Mouse (Mus musculus) hindbrain, embryonic 16.5 days (tissue): ENCODE results near the gene Gpsm2. TPM values are rescaled to one million over a fixed set of nuclear protein-coding genes. Genes with fewer than 3 reads are reported as not detected.

Source experiments
- ATAC-seq: fragments of 200-750 bp; cut with Nextera tagmentation; 2 replicates; pipeline ENCODE4 v1.8.0; 2017; ENCODE audit warnings: moderate TSS enrichment, moderate library complexity
- H3K27ac ChIP-seq: fragments of 300-500 bp; sonication (generic); 2 replicates; pipeline ENCODE4 v1.5.1; 2014; ENCODE audit warnings: low read depth, mild to moderate bottlenecking, control low read depth, low read length, moderate library complexity
- H3K27me3 ChIP-seq: fragments of 300-500 bp; sonication (generic); replicated peaks from 2 replicates; pipeline ENCODE4 v1.6.1; 2014; ENCODE audit warnings: low read length; ENCODE audit not compliant: control insufficient read depth, insufficient read depth
- H3K36me3 ChIP-seq: fragments of 300-500 bp; sonication (generic); 2 replicates; pipeline ENCODE4 v1.6.1; 2014; ENCODE audit warnings: mild to moderate bottlenecking, low read length, moderate library complexity, mixed read lengths; ENCODE audit not compliant: control insufficient read depth, insufficient read depth
- H3K4me1 ChIP-seq: fragments of 300-500 bp; sonication (generic); 2 replicates; pipeline ENCODE4 v1.6.1; 2014; ENCODE audit warnings: low read depth, low read length; ENCODE audit not compliant: control insufficient read depth, insufficient read depth
- H3K4me2 ChIP-seq: fragments of 300-500 bp; sonication (generic); 2 replicates; pipeline ENCODE4 v1.6.1; 2014; ENCODE audit warnings: mild to moderate bottlenecking, low read length, control low read depth, moderate library complexity
- H3K4me3 ChIP-seq: fragments of 300-500 bp; sonication (generic); 2 replicates; pipeline ENCODE4 v1.5.1; 2014; ENCODE audit warnings: mild to moderate bottlenecking, low read length, control low read depth, moderate library complexity
- H3K9ac ChIP-seq: fragments of 300-500 bp; sonication (generic); 2 replicates; pipeline ENCODE4 v1.6.1; 2014; ENCODE audit warnings: low read depth, mild to moderate bottlenecking, control low read depth, low read length, moderate library complexity
- H3K9me3 ChIP-seq: fragments of 300-500 bp; sonication (generic); 2 replicates; pipeline ENCODE4 v1.6.1; 2014; ENCODE audit warnings: mild to moderate bottlenecking, low read length, moderate library complexity; ENCODE audit not compliant: control insufficient read depth
- WGBS: fragments of 180-500 bp; shearing (Covaris S2); extraction: QIAGEN DNeasy Blood & Tissue Kit; methylation state at CpG from one replicate; pipeline ENCODE4 v1.1.7; 2014; 5-methylcytosine and 5-hydroxymethylcytosine counted together
- polyA plus RNA-seq: library from polyadenylated mRNA; unstranded; fragments of >200 nt; fragmentation: Nextera tagmentation; extraction: Ambion mirVana; gene quantifications from 2 replicates; pipeline ENCODE4 v1.2.1, GENCODE M21; 2015

The Gpsm2 gene
- polyA plus RNA-seq, 1 experiment from 2014 or later, result 21.1 TPM

DNA sequence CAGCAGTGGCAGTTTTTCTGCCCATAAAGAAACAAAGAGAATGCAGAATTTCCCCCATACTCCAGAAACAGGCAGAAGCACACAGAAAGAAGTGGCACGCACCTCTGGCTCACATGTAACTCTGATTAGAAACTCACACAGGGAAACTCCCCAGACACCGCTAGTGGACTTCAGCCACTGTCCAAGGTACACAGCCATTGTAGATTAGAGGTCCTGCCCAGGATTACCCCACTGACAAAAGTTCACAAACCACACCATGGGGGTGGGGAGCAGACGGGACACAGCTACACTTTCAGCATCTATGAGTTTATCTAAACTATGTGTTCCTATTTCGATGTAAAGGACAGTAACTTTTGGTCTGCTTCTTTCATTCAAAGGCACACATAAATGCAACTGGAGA lies 7.3 kb downstream of the Gpsm2 start:
- Histone ChIP-seq H3K4me3 (no peak overlapping the region), H3K9me3 (no peaks in the 10 kb centered on the region), H3K4me2 (no peak overlapping the region), H3K27ac (no peak overlapping the region), H3K9ac (no peak overlapping the region), H3K27me3 (no peaks in the 10 kb centered on the region), H3K4me1 (peaks cover 7% of the 10 kb centered on the region), H3K36me3 (no peaks in the 10 kb centered on the region)
- WGBS, result 96% methylated on average over 4 of the region's 4 CpGs
- no peak for ATAC-seq

DNA sequence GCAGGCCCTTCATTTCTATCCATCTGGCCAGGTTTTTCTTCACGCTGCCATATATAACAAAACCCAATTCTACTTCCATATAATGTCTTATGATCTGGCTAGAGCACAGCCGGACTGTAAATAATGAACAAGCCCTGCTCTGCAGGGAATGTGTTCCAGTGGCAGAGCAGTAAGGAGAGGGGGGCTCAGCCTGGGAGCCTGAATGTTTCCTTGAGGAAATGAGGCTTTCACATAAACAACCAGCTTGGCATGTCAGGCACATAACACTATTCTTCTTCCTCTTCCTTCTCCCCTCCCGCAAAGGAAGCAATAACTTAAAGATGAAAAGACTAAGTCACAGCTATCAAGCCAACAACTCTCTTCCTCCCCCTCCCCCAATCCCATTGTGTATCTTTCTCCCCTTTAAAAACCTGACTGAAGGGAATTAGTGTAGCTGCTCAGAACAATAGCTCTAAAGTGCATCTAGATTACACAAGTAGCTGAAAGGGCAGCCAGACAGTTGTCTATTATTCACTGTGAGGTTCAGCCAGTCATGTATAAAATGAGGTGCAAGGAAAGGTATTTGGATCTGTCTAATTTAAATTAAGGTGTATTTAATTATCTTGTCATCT lies 8.9 kb downstream of the Gpsm2 start:
- H3K4me2 ChIP-seq, result no peak overlapping the region
- no peaks in the 10 kb centered on the region for H3K27me3 ChIP-seq
- no peak overlapping the region for H3K27ac ChIP-seq
- peaks cover 4% of the 10 kb centered on the region for H3K4me1 ChIP-seq
- H3K9ac ChIP-seq, result no peak overlapping the region
- no peaks in the 10 kb centered on the region for H3K36me3 ChIP-seq
- WGBS, result 30% methylated on average over 3 of the region's 3 CpGs
- H3K4me3 ChIP-seq, result no peak overlapping the region
- no peaks in the 10 kb centered on the region for H3K9me3 ChIP-seq
- 0 out of 2 replicates have a peak, but pooled peaks have one; percentile 40 for ATAC-seq

DNA sequence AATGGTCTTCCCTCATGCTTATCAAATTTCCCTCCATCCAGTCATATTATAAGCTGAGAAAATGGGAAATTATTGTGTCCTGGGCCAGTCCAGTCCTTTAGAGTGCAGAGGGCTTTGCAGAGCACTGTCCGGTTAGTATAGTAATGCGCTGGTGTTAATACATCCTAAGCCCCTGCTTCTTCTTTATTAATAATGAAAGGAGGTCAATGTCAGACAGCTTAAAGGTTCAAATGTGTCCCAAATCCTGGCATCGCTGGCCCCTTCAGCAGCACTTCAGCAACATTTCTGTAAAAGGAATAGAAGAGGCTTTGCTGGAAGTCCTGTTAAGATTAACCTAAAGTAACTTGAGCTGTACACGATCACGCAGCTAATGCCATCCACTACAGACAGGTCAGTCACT lies 10.8 kb downstream of the Gpsm2 start:
- no peak overlapping the region for H3K27ac ChIP-seq
- no peak overlapping the region for H3K4me3 ChIP-seq
- ATAC-seq, result no peak
- no peak overlapping the region for H3K9ac ChIP-seq
- no peaks in the 10 kb centered on the region for H3K9me3 ChIP-seq
- no peak overlapping the region for H3K4me2 ChIP-seq
- no peaks in the 10 kb centered on the region for H3K27me3 ChIP-seq
- 91% methylated on average over 5 of the region's 5 CpGs for WGBS
- peaks cover 4% of the 10 kb centered on the region for H3K4me1 ChIP-seq
- no peaks in the 10 kb centered on the region for H3K36me3 ChIP-seq

DNA sequence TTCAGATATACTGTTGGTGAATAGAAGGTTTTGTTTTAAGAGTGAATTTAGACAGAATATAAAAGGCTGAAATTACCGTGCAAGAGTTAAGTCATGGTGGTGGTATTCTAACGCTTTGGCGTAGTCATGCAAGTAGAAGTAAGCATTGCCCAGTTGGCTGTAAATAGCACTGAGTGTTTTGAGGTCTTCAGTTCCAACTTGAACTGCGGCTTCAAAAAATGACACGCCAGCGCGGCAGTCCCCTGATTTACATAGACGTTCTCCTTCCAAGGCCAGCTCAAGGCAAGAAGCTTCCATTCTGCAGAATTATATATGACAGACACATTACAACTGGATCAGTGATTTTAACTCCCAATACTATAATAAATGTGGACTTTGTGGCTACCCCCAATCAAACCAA lies 19.3 kb downstream of the Gpsm2 start:
- no peak overlapping the region for H3K4me2 ChIP-seq
- H3K27ac ChIP-seq, result no peak overlapping the region
- no peak overlapping the region for H3K9ac ChIP-seq
- H3K4me3 ChIP-seq, result no peak overlapping the region
- H3K9me3 ChIP-seq, result no peaks in the 10 kb centered on the region
- no peaks in the 10 kb centered on the region for H3K27me3 ChIP-seq
- no peaks in the 10 kb centered on the region for H3K4me1 ChIP-seq
- H3K36me3 ChIP-seq, result 0 out of 2 replicates have a peak, but pooled peaks cover 3% of the 10 kb centered on the region
- WGBS, result 94% methylated on average over 8 of the region's 8 CpGs
- no peak for ATAC-seq

DNA sequence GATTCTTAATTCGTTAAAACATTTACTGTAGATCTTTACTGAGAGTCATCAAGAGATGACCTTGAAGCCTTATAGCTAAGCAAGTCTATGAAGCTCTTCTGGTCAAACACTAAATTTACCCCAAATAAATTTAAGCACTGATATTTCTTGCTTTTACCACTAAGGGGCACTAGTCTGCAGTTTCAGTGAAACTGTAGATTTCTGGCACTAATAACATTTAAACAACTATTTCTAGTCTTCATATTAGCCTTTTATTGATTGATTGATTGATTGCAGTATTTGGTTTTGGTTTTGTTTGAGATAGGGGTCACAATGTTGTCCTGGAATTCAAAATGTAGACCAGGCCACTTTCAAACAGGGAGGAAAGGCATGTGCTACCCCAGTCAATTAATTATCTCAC lies 20.9 kb downstream of the Gpsm2 start:
- no peak for ATAC-seq
- 84% methylated on average over 1 of the region's 1 CpGs for WGBS
- H3K9ac ChIP-seq, result no peak overlapping the region
- H3K4me3 ChIP-seq, result no peak overlapping the region
- no peaks in the 10 kb centered on the region for H3K27me3 ChIP-seq
- H3K27ac ChIP-seq, result no peak overlapping the region
- 0 out of 2 replicates have a peak, but pooled peaks cover 3% of the 10 kb centered on the region for H3K36me3 ChIP-seq
- no peaks in the 10 kb centered on the region for H3K4me1 ChIP-seq
- H3K4me2 ChIP-seq, result no peak overlapping the region
- no peaks in the 10 kb centered on the region for H3K9me3 ChIP-seq

DNA sequence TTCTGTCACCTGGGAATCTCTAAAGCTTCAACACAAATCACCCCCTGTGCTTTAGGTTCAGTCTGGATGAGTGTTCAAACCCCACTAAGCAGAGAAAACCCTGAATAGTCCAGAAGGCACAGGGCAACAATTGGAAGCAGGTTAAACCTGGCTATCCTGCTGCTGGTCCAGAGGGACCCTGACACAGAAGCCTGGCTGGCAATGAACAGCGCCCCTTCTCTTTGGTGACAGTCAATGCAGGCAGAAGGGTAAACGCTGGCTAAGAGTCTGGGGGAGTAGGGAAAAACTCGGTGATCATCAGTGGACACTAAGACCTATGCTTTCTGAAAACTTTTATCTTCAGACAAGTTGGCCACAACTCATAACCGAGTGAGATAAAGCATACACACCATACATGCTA lies 22.3 kb downstream of the Gpsm2 start:
- Histone ChIP-seq H3K9me3 (no peaks in the 10 kb centered on the region), H3K4me2 (no peak overlapping the region), H3K4me3 (no peak overlapping the region), H3K27me3 (no peaks in the 10 kb centered on the region), H3K36me3 (0 out of 2 replicates have a peak, but pooled peaks cover 5% of the 10 kb centered on the region), H3K9ac (no peak overlapping the region), H3K27ac (no peak overlapping the region), H3K4me1 (no peaks in the 10 kb centered on the region)
- ATAC-seq, result no peak
- 89% methylated on average over 4 of the region's 4 CpGs for WGBS

DNA sequence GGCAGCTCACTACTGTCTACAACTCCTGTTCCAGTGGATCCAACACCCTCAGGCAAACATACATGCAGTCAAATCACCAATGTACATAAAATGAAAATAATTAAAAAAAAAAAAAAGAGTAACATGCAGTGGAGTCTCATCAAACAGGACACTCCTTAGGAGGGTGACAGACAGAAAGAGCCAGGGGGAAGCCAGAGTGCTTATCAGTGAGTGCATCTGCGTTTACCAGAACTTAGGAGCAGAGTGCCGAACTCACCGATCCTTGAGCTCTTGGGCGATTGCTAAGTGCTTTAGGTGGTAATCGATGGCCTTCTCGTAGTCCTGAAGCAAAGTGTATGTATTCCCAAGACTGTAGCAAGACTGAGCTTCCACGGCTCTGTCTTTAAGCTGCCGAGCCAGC lies 23.4 kb downstream of the Gpsm2 start:
- Histone ChIP-seq H3K27ac (no peak overlapping the region), H3K9ac (no peak overlapping the region), H3K4me2 (no peak overlapping the region), H3K4me3 (no peak overlapping the region), H3K9me3 (no peaks in the 10 kb centered on the region), H3K36me3 (0 out of 2 replicates have a peak, but pooled peaks cover 5% of the 10 kb centered on the region), H3K4me1 (no peaks in the 10 kb centered on the region), H3K27me3 (no peaks in the 10 kb centered on the region)
- 90% methylated on average over 8 of the region's 8 CpGs for WGBS
- no peak for ATAC-seq

DNA sequence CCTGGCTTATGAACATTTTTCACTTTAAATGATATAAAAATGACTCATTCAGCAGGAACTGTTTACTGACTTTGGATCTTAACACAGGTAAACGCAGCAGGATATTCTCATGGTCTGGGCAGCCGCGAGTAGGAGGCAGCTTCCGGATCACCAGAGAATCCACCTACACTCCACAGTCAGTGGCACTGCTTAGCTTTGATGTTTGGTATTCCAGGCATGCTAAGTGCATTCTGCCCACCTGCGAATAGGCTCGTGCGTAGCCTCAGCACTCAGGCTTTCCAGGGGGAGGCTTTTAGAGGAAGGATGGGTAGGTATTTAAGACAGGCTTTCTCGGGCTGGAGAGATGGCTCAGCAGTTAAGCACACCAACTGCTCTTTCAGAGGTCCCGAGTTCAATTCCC lies 27.8 kb downstream of the Gpsm2 start:
- ATAC-seq, result no peak
- Histone ChIP-seq H3K4me2 (no peak overlapping the region), H3K9me3 (no peaks in the 10 kb centered on the region), H3K27ac (no peak overlapping the region), H3K27me3 (no peaks in the 10 kb centered on the region), H3K36me3 (0 out of 2 replicates have a peak, but pooled peaks cover 2% of the 10 kb centered on the region), H3K4me1 (no peaks in the 10 kb centered on the region; the same call in 1 of the 2 replicates), H3K9ac (no peak overlapping the region), H3K4me3 (no peak overlapping the region)
- WGBS, result 95% methylated on average over 9 of the region's 9 CpGs

DNA sequence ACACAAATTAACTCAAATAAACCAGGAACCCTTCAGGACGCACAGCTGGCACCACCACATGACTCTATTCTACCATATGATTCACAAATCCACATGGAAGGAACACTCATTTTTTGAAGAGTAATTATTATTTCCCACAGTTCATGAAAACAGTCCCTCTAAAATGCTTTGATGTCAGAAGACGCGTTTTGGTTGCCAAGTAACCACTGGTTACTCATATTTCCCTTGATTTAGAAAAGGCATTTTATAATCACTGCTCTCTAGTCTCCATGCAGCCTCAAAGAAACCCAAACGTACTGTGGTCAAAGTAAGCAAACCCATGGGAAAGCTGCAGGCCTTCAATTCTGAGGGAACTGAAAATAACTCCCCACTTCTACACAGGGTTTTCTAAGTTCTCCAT lies 32.1 kb downstream of the Gpsm2 start:
- no peak overlapping the region for H3K4me3 ChIP-seq
- no peaks in the 10 kb centered on the region for H3K27me3 ChIP-seq
- H3K4me1 ChIP-seq, result no peaks in the 10 kb centered on the region; the same call in 1 of the 2 replicates
- no peaks in the 10 kb centered on the region for H3K36me3 ChIP-seq
- H3K9me3 ChIP-seq, result no peaks in the 10 kb centered on the region
- no peak overlapping the region for H3K4me2 ChIP-seq
- 66% methylated on average over 4 of the region's 4 CpGs for WGBS
- no peak overlapping the region for H3K27ac ChIP-seq
- H3K9ac ChIP-seq, result no peak overlapping the region
- no peak for ATAC-seq
